Mouse (Mus musculus): ENCODE measurements around the gene Nags. TPM values are rescaled to one million over a fixed set of nuclear protein-coding genes. Genes with fewer than 3 reads are reported as not detected.
"Not testable (repeated sequence)": the region's sequence is repeated elsewhere in the genome, so short reads cannot be mapped to it uniquely, and the experiment has no call there.

Gene Nags
- total RNA-seq, 2 experiments from 2014 or later = 0.13 TPM; not detected in 1

DNA sequence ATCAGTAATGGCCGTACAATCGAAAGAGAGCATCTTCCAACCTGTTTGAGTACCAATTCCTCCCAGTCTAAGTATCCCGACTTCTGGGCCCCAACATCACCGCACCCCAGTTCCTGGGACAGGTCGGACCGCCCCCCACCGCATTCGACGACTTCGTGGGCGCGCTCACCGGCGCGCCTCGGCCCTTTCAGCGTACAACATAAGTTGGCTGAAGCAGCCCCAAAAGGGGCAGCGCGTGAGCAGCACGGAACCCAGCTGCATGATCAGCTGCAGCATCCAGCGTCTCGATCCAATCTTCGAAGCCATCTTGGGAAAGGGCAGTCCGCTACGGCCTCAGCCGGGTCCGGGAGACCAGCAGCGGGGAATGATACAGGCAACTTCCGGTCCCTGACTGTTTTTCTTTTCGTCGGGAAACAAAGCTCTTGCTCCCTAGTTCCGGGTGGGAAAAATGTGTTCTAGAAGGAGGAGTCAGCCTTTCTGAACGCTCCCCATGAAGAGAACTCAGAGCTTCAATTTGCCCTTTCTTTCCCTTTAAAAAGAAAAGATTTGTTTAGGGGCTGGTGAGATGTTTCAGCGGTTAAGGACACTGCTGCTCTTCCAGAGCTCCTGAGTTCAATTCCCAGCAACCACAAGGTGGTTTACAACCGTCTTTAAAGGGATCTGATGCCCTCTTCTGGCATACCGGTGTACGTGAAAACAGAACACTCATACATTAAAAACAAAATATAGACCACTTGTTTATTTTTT lies 10.9 kb downstream of the Nags start, which contains the start of gene Tmem101:
TSS of gene Tmem101 (minus strand) at position 366 of the 747 bp plus-strand sequence.
- DNase-seq (ENCODE audit: low spot score in 2 of 2) = peak; percentile 74 to 90

DNA sequence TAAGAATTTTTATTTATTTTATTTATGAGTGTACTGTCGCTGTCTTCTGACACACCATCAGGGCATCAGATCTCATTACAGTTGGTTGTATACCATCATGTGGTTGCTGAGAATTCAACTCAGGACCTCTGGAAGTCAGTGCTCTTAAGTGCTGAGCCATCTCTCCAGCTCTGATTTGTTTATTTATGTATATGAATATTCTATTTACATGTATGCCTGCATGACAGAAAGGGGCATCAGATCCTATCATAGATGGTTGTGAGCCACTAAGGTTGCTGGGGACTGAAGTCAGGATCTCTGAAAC lies 11.4 kb downstream of the Nags start:
- no peak for DNase-seq (ENCODE audit: low spot score in 2 of 2)

DNA sequence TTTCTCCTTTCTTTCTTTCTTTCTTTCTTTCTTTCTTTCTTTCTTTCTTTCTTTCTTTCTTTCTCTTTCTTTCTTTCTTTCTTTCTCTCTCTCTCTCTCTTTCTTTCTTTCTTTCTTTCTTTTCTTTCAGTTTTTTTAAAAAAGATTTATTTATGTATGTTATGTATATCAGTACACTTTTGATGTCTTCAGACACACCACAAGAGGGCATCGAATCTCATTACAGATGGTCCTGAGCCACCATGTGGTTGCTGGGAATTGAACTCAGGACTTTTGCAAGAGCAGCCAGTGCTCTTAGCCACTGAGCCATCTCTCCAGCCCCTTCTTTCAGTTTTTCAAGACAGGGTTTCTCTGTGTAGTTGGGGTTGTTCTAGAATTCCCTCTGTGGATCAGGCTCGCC lies 12.7 kb downstream of the Nags start:
- not testable (repeated sequence) for DNase-seq (ENCODE audit: low spot score in 2 of 2)

DNA sequence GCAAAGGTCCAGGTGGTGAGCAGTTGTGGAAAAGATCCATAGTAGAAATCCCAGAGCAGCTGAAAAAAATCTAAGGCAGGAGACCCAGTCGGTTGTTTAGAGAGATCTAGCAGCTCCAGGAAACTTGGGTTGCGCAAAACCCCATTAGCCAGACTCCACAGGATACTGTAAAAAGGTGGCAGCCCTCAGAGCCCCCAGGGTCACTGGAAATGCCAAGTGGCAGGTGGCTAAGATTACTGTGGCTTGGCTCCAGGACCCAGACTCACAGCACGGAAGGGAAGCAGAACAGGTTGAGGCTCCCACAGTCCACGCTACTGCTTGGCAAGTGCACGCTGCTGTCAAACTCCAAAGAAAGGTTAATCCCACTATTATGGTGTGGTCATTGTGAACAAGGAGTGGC lies 14.5 kb downstream of the Nags start:
- no peak for DNase-seq (ENCODE audit: low spot score in 2 of 2)

DNA sequence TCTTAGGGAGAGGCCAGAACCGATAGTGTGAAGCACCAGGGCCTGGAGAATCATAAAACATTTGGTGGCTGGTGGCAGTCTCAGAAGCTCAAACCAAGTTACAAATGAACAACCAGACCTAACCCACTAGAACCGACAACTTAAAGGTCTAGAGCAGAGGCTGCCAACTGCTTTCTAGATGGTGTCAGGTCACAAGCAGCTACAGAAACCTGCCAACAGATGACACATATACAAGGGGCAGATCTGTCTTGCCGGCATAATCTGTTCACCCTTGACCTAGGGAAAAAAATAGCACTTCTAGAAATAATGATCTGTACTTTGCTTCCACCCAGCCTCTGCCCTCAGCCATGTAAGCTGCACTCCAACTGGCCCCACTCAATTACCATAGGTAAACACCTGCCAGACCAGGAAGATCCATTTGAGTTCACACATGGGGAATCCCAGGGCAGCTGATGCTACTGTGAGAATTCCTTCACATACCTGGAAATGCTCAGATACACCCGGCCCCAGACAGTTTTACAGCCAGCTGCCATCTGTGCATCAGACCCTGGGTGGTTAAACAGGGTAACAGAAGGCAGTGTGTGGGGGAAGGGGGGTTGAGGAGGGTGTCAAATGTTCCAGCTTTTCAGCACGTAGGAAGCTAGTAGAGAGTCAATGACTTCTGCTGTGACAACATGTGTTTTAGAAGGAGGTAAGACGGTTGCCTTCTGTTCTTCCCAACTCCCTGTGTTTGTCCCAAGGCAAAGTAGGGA lies 20.8 kb downstream of the Nags start:
- DNase-seq (ENCODE audit: low spot score in 2 of 2) = no peak

DNA sequence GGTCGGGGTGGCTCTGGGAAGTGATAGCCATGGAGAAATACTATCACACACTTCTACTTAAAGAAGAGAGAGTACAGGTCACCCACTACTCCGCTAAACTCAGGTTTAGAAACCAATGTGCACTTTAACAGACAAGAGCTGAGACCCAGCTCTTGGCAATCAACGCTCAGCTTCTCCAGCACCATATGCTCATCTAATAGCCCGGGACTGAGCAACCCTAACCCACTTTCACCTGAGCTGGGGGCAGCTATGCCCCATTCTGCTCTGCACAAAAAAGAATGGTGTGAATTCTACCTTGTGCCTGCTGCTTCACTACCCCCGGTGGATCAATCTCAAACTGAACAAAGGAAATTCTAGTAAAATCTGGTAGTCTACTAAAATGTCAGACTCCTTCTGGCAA lies 22.2 kb downstream of the Nags start:
- no peak for DNase-seq (ENCODE audit: low spot score in 2 of 2)

DNA sequence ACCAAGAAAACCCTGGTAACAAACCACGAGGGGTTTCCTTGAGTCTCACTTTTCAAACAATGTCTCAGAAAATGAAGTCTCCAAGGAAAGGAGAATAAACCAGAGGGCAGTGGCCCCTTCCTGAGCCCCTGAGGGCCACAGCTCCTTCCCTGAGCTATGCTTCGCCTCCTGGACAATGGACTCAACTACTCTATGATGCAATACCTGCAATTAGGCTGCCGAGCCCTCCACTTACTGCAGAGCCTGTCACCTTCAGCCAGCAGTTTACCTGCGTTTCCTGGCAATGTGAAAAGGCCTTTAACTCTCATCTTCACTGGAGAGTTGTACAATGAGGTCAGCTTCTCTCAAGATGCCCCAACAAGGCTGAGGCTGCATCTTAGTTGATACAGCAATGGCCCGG lies 23.4 kb downstream of the Nags start:
- no peak for DNase-seq (ENCODE audit: low spot score in 2 of 2)

DNA sequence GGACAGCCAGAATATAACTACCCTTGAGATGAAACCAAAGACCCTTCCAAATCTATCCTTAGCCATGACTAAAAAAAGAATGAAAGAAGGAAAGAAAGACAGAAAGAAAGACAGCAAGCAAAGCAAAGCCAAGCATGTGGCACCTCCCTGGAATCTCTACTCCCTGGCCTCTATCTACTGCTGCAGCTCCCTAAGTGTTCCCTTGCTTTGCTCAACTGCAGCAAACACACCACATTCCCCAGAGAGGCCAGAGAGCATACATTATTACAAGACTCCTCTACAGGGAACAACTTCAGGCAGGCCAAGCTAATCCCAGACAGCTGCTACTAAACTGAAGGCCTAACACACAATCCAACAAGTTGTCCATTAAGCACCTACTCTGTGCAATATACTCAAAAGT lies 34.5 kb downstream of the Nags start:
- no peak for DNase-seq (ENCODE audit: low spot score in 2 of 2)

DNA sequence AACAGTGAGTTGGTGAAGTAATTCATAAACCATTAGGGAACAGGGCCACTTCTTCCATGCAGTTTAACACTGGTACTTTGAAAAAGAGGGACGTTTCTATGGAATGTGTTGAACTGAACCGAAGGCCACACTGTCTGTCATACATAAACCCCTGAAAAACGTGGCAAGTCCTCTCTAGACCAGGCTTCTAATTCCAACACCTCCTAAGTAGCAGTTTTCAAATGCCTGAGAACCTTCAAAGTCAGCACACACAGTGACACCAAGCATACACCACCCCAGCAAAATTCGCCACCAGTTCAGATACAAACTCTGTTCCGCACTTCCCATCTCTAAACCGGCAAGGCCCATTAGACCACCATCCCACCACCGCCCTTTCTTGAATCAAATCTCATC lies 38.9 kb downstream of the Nags start:
- DNase-seq (ENCODE audit: low spot score in 2 of 2) = no peak

DNA sequence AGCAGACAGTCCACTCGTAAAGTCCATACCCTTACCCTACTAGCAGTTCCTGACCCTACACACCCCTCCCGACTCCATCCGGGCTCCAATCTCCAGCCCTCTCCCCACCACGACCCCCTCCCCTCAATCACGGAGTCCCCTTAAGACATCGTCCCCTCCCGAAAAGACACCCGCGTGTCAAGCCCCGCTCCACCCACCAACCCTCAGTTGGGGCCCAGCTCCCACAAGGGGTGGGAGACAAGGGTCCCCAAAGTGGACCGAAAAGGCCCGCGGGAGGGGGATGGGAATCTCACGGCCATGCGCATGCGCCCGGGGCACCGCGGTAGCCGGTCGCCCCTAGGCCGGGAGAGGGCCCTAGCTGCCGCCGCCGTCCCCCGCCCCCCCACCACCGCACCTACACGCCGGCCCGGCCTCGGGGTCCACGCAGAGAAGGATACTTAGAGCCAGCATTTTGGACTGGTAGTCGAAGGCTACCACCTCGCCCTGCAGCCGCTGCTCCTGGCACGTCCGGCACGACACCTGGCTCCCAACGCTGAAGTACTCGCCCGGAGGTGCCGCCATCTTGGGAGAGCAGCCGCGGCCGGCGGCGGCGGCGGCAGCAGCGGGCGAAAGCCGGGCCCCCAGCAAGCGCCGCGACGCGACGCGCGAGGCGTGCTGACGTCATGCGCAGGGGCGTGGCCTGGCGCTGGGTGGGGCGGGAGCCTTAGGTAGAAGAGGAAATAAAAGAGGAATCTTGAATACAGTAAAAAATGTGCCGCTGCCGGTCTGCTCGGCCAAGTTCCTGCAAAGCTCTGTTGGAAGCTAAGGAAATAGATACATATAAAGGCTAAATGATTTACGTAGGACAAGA lies 39.6 kb downstream of the Nags start, which contains the start of gene Lsm12:
TSS of gene Lsm12 (minus strand) at position 651 of the 850 bp plus-strand sequence.
- peak; percentile 96 to 97 for DNase-seq (ENCODE audit: low spot score in 2 of 2)

DNA sequence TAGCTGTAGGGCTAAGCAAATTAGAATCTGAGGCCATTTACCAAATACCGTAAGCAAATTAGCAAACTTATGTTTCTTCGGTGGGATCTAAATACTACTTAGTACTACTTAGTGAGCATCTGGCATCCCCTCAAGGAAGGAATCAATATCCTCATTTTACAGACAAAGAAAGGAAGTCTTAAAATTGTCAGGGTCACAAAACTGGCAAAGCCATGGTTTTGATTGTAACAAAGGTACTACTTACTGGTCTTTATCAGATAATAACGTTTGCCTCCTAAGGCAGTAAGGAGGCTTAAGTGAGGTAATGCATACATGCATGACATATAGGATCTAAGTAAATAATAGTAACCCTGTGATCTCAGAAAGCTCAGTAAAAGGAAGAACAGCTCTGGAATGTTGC lies 40.4 kb downstream of the Nags start:
- DNase-seq (ENCODE audit: low spot score in 2 of 2) = no peak

DNA sequence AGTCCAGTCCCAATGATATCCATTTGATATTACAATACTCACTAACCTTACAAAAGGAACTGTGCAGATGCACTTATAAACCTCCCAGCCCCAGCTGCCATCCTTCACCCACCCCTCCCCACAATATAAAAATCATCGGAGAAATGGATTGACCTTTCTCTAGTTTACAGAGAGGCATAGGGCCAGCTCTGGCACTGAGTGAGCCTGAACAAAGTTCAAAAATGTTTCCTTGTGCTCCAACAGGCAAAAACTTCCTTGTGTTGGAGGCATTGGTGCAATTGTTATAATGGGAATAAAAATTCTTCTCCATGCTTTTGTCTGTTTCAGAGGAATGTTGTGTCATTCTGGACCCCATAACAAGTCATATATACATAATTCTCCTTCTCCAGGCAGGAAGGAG lies 40.9 kb downstream of the Nags start:
- no peak for DNase-seq (ENCODE audit: low spot score in 2 of 2)

DNA sequence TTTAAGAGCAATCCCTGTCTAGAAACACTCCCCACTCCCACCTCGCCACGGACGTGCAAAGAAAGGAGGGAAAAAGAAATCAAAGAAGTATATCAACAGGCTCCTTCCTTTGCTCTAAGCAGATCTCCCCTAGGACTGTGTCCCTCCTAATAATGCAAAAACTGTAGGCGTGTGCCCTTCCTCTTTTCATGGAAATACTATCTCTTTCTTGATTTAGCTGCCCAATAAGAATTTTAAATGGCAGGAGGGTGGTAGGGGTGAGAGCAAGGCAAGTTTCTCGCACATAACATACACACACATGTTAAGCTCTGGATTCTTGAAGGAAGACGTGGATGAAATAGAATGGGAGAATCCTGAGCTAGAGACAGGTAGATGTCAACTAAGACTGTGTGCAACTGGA lies 43.7 kb downstream of the Nags start:
- no peak for DNase-seq (ENCODE audit: low spot score in 2 of 2)

DNA sequence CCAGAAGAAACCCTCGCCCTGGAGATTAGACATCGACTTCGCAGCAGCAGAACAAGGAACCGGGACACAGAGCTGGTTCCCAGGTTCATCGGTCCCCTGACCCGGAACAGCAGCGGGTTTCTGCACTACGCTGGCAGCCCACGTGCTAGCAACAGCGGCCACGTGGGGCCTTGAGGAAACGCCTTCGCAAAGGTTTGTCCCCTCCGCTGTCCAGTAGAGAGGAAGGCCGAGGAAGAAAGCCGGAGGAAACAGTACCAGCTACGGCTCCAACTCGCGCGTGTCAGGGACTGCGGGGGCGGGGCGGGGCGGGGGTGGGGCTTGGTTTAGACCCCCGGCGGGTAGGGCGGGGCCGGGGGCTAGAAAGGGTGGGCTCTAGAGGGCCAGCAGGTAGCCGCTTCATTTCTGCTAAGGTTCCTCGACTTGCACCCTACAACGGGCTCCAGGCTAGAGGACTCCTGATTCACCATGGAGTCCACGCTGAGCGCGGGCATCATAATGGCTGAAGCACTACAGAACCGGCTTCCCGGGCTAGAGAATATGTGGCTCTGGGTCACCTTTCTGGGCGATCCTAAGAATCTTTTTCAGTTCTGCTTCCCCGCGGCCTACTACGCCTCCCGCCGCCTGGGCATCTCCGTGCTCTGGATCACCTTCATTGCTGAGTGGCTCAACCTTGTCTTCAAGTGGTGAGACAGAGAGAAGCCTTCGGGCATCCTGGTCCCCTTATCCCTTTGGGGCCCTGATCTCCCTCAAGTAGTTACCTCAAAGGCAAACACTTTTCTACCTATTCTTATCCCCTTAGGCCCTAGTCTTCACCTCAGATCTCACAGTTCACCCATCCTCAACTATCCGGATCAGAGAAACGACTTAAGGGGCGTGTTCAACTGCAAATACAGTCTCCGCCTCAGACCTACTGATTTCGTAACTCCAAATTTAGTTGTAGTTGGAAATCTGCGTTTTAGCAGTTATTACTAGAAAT lies 44.4 kb downstream of the Nags start, which contains the start of gene G6pc3:
TSS of gene G6pc3 (plus strand) at position 160 of the 976 bp plus-strand sequence.
- peak; percentile 74 to 89 for DNase-seq (ENCODE audit: low spot score in 2 of 2)

DNA sequence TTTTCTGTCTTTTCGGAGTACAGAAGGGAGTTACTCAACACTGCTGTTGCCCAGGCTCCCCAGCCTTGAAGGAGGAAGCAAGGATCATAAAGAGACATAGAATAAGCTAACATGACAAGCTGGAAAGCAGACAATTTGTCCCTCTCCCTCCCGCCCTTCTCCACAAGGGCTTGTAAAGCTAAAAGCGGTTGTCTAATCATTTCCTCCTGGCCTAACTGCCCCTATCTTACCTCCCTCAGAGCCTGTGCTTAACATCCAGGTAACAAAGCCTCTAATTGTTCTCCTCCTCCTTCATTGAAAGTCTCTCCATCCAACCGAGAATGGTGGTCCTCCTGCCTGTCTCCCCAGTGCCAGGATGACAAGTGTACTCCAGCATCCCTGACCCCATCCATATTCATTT lies 45.5 kb downstream of the Nags start:
- no peak for DNase-seq (ENCODE audit: low spot score in 2 of 2)

DNA sequence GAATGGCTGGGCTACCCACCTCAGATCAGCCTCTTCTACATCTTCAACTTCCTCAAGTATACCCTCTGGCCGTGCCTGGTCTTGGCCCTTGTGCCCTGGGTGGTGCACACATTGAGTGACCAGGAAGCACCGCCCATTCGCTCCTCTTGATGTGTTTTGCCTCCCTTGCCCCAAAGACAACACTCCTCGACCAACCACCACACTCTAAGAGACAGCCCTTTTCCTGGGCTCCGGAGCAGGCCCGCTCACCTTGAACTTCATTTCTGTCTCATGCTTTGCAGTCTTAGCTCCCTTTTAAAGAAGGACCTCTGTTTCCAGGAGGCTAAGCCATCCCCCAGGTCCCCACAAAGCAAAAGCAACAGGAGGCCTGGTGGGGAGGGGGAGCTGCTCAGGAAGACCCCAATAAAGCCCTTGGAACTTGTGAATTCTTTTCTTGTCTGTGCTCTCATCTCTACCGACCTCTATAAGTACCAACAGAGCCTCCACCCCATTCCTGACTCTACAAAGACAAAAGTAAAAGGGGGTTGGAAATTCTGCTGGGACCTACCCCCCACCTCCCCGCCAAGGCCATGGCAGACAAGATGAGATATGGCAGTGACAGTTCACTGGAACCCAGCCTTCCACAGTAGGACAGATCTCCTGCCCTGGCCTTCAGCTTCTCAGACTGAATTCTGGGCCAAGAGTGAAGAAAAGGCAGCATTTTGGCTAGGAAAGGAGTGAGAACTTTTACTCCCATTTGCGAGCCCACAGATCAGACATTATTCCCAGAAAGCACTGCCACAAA lies 48.5 kb downstream of the Nags start:
- DNase-seq (ENCODE audit: low spot score in 2 of 2) = no peak

DNA sequence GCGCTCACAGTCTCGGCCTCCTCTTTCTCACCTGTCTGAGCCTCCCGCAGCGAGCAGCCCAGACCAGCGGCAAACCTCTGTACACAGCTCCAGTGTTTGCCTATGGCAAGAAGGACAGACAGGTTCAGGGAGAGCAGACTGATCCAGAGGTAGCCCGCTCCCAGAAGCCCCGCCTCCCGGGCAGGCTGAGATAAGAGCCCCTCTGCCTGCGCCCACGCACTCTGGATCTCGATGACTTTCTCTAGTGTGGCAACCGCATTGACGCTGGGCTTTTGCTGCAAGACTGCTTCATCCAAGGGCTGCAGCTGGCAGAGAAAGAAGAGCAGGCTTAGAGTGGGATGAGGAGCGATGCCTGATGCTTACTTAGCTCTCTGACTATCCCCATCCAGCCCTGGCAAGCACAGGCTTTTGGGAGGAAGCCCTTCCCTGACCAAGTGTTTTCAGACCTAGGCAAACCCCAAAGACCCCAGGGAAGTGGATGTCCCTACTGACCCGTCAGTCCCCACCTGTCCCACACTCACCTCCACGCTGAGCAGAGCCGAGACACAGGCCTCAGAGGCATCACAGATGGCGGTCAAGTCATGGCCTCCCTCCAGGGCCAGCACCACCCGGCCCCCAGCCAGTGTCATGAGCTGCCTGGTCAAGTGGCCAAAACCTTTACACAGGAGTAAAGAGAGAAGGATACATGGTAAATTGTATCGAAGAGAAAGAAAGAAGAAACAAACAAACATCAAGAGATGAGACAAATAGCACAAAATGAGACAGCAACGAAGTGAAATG lies 50.9 kb downstream of the Nags start:
- no peak for DNase-seq (ENCODE audit: low spot score in 2 of 2)

DNA sequence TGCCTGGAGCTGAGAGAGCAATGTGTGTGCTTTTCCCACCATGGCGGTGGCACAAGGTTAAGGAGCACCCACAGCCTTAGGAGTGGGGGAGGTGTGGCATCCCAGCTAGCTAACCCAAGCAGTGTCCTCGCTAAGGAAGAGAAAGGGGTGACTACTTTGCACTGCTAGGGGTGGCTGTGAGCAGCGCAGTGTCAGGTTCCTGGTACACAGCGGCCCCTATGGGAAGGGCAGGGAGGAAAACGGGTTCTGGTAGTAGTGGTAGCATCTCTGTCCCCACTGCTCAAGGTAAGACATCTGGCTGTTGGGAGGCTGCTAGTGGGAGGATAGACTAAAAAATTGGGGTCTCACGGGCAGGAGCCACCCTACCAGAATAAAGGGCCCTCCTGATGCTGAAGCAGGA lies 52.9 kb downstream of the Nags start:
- DNase-seq (ENCODE audit: low spot score in 2 of 2) = peak in 1 of 2 experiments; percentile 4

All from gastrocnemius, postnatal 4 days (tissue).